In genomic region chr8:93919422-93919821, GRCm38 (mm10) we compare ENCODE assay signal across 15 mouse cellular contexts.
DNase-seq lines count a peak whose midpoint lies in the region; ATAC-seq lines count a peak whose summit lies in the region.
"Had no signal": no experiment of that assay in that cellular context is flagged by ENCODE, and none has a peak within 500 bp of the region (broad histone marks: within the 10 kb centered on the region; RNA-seq: fewer than 3 reads in every experiment).

No protein-coding gene starts in this region.

- no peaks in the 10 kb centered on the region for H3K9me3 ChIP-seq in heart, embryonic 11.5 days (replicated peaks; ENCODE audit: control insufficient read depth, low read length)
- H3K9me3 ChIP-seq in hindbrain, embryonic 10.5 days, result no peaks in the 10 kb centered on the region
- H3K9me3 ChIP-seq in midbrain, embryonic 14.5 days (ENCODE audit: control insufficient read depth, low read length), result no peaks in the 10 kb centered on the region
- H3K9me3 ChIP-seq: heart, embryonic 12.5 days; kidney, embryonic 15.5 days; liver, embryonic 15.5 days; megakaryocyte, embryonic 14.5 days had no signal

- intact Hi-C loops in heart, postnatal 14 days (cut with DNase I), result no loop called here

- 66% methylated on average over 3 of the region's 3 CpGs for WGBS in heart, embryonic 11.5 days (ENCODE audit: insufficient replicate concordance)
- WGBS in hindbrain, embryonic 10.5 days, result 84% methylated on average over 3 of the region's 3 CpGs
- WGBS in midbrain, embryonic 14.5 days, result 56% methylated on average over 3 of the region's 3 CpGs

- H3K9ac ChIP-seq in heart, embryonic 11.5 days (ENCODE audit: low read depth, low read length), result no peak overlapping the region
- H3K9ac ChIP-seq in midbrain, embryonic 14.5 days (replicated peaks; ENCODE audit: low read length), result no peak overlapping the region
- H3K9ac ChIP-seq: heart, embryonic 12.5 days; kidney, embryonic 15.5 days; liver, embryonic 15.5 days had no signal

- H3K27me3 ChIP-seq in heart, embryonic 11.5 days (ENCODE audit: control insufficient read depth, insufficient read depth, low read length), result no peaks in the 10 kb centered on the region
- peaks cover 3% of the 10 kb centered on the region for H3K27me3 ChIP-seq in hindbrain, embryonic 10.5 days (ENCODE audit: insufficient read depth, poor library complexity, severe bottlenecking)
- H3K27me3 ChIP-seq in midbrain, embryonic 14.5 days (ENCODE audit: control insufficient read depth, insufficient read depth, low read length), result no peaks in the 10 kb centered on the region
- H3K27me3 ChIP-seq: heart, embryonic 12.5 days; kidney, embryonic 15.5 days; liver, embryonic 15.5 days had no signal

- H3K27ac ChIP-seq in heart, embryonic 11.5 days (ENCODE audit: low read depth, low read length), result peak overlapping the region; percentile 6; the same call in 1 of the 2 replicates
- peak overlapping the region; percentile 90 for H3K27ac ChIP-seq in hindbrain, embryonic 10.5 days
- H3K27ac ChIP-seq in midbrain, embryonic 14.5 days (replicated peaks; ENCODE audit: low read depth, low read length), result peak overlapping the region; percentile 96
- H3K27ac ChIP-seq: kidney, embryonic 15.5 days; liver, embryonic 15.5 days had no signal

- H3K4me1 ChIP-seq in heart, embryonic 11.5 days (ENCODE audit: control insufficient read depth, insufficient read depth, low read length), result peaks cover 13% of the 10 kb centered on the region
- H3K4me1 ChIP-seq in hindbrain, embryonic 10.5 days (replicated peaks), result peaks cover 75% of the 10 kb centered on the region
- peaks cover 59% of the 10 kb centered on the region for H3K4me1 ChIP-seq in midbrain, embryonic 14.5 days (ENCODE audit: control insufficient read depth, insufficient read depth, low read length)

- no peak for DNase-seq in heart, postnatal 14 days
- DNase-seq in cerebellum, postnatal 14 days, result peak; percentile 67 to 68
- no peak for DNase-seq in hindbrain, embryonic 10.5 days (ENCODE audit: low spot score)
- peak; percentile 47 for DNase-seq in midbrain, embryonic 14.5 days
- no peak for DNase-seq in kidney, postnatal 25 days
- DNase-seq in kidney, adult 11 months, result no peak
- DNase-seq: adrenal gland, adult 8-10 months; B cell, adult 2 months; thymus, postnatal 4 days had no signal

- ATAC-seq in heart, embryonic 11.5 days (replicated peaks; ENCODE audit: insufficient number of reproducible peaks, low FRiP score, low TSS enrichment), result no peak
- ATAC-seq in midbrain, embryonic 14.5 days (ENCODE audit: low FRiP score, low TSS enrichment), result no peak
- no peak for ATAC-seq in megakaryocyte-erythroid progenitor cell, adult 5-6 weeks (replicated peaks; ENCODE audit: low FRiP score, low TSS enrichment, poor library complexity, severe bottlenecking)

- no peaks in the 10 kb centered on the region for H3K36me3 ChIP-seq in heart, embryonic 11.5 days (ENCODE audit: control insufficient read depth, insufficient read depth, low read length)
- H3K36me3 ChIP-seq in hindbrain, embryonic 10.5 days, result no peaks in the 10 kb centered on the region
- H3K36me3 ChIP-seq in midbrain, embryonic 14.5 days (ENCODE audit: control insufficient read depth, insufficient read depth, low read length), result peaks cover 4% of the 10 kb centered on the region; the same call in 1 of the 2 replicates
- H3K36me3 ChIP-seq: heart, embryonic 12.5 days; kidney, embryonic 15.5 days; liver, embryonic 15.5 days had no signal

- no peak overlapping the region for H3K4me2 ChIP-seq in heart, embryonic 11.5 days
- H3K4me2 ChIP-seq in midbrain, embryonic 14.5 days (ENCODE audit: low read length), result no peak overlapping the region
- H3K4me2 ChIP-seq: heart, embryonic 12.5 days; kidney, embryonic 15.5 days; liver, embryonic 15.5 days had no signal

- H3K4me3 ChIP-seq in heart, embryonic 11.5 days (ENCODE audit: low read depth, low read length), result no peak overlapping the region
- no peak overlapping the region for H3K4me3 ChIP-seq in hindbrain, embryonic 10.5 days
- H3K4me3 ChIP-seq in midbrain, embryonic 14.5 days (replicated peaks; ENCODE audit: low read depth, low read length), result no peak overlapping the region
- H3K4me3 ChIP-seq: heart, embryonic 12.5 days; kidney, embryonic 15.5 days; liver, embryonic 15.5 days; megakaryocyte, embryonic 14.5 days had no signal

Comparison
In these comparisons a context has a peak if more than half of its experiments do, and no peak if none do; other contexts are left out.
1. H3K27ac ChIP-seq: peak in every context shown above with its lines; median percentile 96 in midbrain, embryonic 14.5 days; 90 in hindbrain, embryonic 10.5 days; 6 in heart, embryonic 11.5 days.
2. DNase-seq: peak in cerebellum, postnatal 14 days (2 of 2) and midbrain, embryonic 14.5 days (single experiment); none in heart, postnatal 14 days (0 of 2), hindbrain, embryonic 10.5 days (single experiment), kidney, postnatal 25 days (0 of 2) and kidney, adult 11 months (single experiment).